Mouse (Mus musculus): ENCODE measurements around the gene Wnt9b.

- TF ChIP-seq CTCF (IDR thresholded peaks at IDR 0.05; ENCODE audit: low read depth), result peak; percentile 30; the same call in 1 of the 2 replicates
- no peak for TF ChIP-seq EP300 (IDR thresholded peaks at IDR 0.05; ENCODE audit: low read depth)
Measured at GRCm38 (mm10) chr11:103696851-103697564, 52.6 kb downstream of the Wnt9b start.
